Mouse (Mus musculus): ENCODE measurements around the gene Dock9. TPM values are rescaled to one million over a fixed set of nuclear protein-coding genes. Genes with fewer than 3 reads are reported as not detected.
A peak's percentile ranks its signal among the peaks of the same experiment; 100 is the strongest.

Gene Dock9
- polyA plus RNA-seq, 1 experiment from 2014 or later: 11.1 TPM

- H3K4me1 ChIP-seq (replicated peaks; ENCODE audit: insufficient read depth, low read length): no peaks in the 10 kb centered on the region
- no peaks in the 10 kb centered on the region for H3K9me3 ChIP-seq (replicated peaks; ENCODE audit: low read length)
- H3K36me3 ChIP-seq (ENCODE audit: insufficient read depth, low read length): peaks cover 5% of the 10 kb centered on the region; the same call in 1 of the 2 replicates
- no peak for DNase-seq (ENCODE audit: low spot score)
- no peak overlapping the region for H3K4me3 ChIP-seq (replicated peaks; ENCODE audit: low read depth, low read length)
- ATAC-seq (replicated peaks; ENCODE audit: low FRiP score, low read depth): 0 out of 2 replicates have a peak, but pooled peaks have one; percentile 29
- TF ChIP-seq CTCF (IDR thresholded peaks at IDR 0.05; ENCODE audit: low read depth): no peak
- no peak overlapping the region for H3K4me2 ChIP-seq (ENCODE audit: low read length)
- 70% methylated on average over 5 of the region's 5 CpGs for WGBS
- H3K27me3 ChIP-seq (ENCODE audit: insufficient read depth, low read length): no peaks in the 10 kb centered on the region
- H3K27ac ChIP-seq: no peak overlapping the region
- H3K9ac ChIP-seq (ENCODE audit: low read depth, low read length): no peak overlapping the region
Observed at GRCm38 (mm10) chr14:121573391-121573790, 224.2 kb downstream of the Dock9 start.

DNA sequence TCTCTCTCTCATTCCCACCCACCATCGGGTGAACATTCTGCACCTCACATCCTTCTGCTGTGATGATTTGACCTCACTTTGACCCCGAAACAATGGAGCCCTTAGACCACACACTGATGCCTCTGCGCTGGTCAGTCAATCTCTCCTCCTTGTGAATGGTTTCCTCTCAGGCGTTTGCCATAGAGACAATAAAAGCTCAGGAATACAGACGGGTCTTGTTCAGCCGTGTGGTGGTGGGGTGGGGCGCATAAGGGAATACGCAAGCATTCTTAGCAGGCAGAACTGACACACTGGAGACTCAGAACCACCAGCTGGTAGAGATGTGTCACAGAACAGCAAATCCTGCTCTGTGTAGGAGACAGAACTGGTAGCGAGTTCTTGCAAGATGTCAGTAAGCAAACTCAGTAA is 230.8 kb downstream of the Dock9 start:
- no peak for TF ChIP-seq CTCF (IDR thresholded peaks at IDR 0.05; ENCODE audit: low read depth)
- no peaks in the 10 kb centered on the region for H3K4me1 ChIP-seq (replicated peaks; ENCODE audit: insufficient read depth, low read length)
- no peak overlapping the region for H3K9ac ChIP-seq (ENCODE audit: low read depth, low read length)
- H3K4me2 ChIP-seq (ENCODE audit: low read length): no peak overlapping the region
- no peaks in the 10 kb centered on the region for H3K9me3 ChIP-seq (replicated peaks; ENCODE audit: low read length)
- H3K27ac ChIP-seq: no peak overlapping the region
- ATAC-seq (replicated peaks; ENCODE audit: low FRiP score, low read depth) (no peak), DNase-seq (ENCODE audit: low spot score) (no peak)
- 63% methylated on average over 9 of the region's 9 CpGs for WGBS
- 0 out of 2 replicates have a peak, but pooled peaks cover 3% of the 10 kb centered on the region for H3K36me3 ChIP-seq (ENCODE audit: insufficient read depth, low read length)
- no peak overlapping the region for H3K4me3 ChIP-seq (replicated peaks; ENCODE audit: low read depth, low read length)
- no peaks in the 10 kb centered on the region for H3K27me3 ChIP-seq (ENCODE audit: insufficient read depth, low read length)

GRCm38 (mm10) chr14:121565930-121566329 is 231.7 kb downstream of the Dock9 start:
- Histone ChIP-seq H3K4me1 (replicated peaks; ENCODE audit: insufficient read depth, low read length) (no peaks in the 10 kb centered on the region), H3K9me3 (replicated peaks; ENCODE audit: low read length) (no peaks in the 10 kb centered on the region), H3K27ac (no peak overlapping the region), H3K36me3 (ENCODE audit: insufficient read depth, low read length) (0 out of 2 replicates have a peak, but pooled peaks cover 3% of the 10 kb centered on the region), H3K9ac (ENCODE audit: low read depth, low read length) (no peak overlapping the region), H3K4me3 (replicated peaks; ENCODE audit: low read depth, low read length) (no peak overlapping the region), H3K4me2 (ENCODE audit: low read length) (no peak overlapping the region), H3K27me3 (ENCODE audit: insufficient read depth, low read length) (no peaks in the 10 kb centered on the region)
- no peak for TF ChIP-seq CTCF (IDR thresholded peaks at IDR 0.05; ENCODE audit: low read depth)
- ATAC-seq (replicated peaks; ENCODE audit: low FRiP score, low read depth) (no peak), DNase-seq (ENCODE audit: low spot score) (no peak)
- WGBS: 74% methylated on average over 6 of the region's 6 CpGs

GRCm38 (mm10) chr14:121564656-121565055 is 233.0 kb downstream of the Dock9 start:
- no peak for TF ChIP-seq CTCF (IDR thresholded peaks at IDR 0.05; ENCODE audit: low read depth)
- H3K9me3 ChIP-seq (replicated peaks; ENCODE audit: low read length): no peaks in the 10 kb centered on the region
- no peak for ATAC-seq (replicated peaks; ENCODE audit: low FRiP score, low read depth)
- H3K4me3 ChIP-seq (replicated peaks; ENCODE audit: low read depth, low read length): no peak overlapping the region
- H3K36me3 ChIP-seq (ENCODE audit: insufficient read depth, low read length): 0 out of 2 replicates have a peak, but pooled peaks cover 3% of the 10 kb centered on the region
- no peak for DNase-seq (ENCODE audit: low spot score)
- H3K27ac ChIP-seq: no peak overlapping the region
- no peak overlapping the region for H3K9ac ChIP-seq (ENCODE audit: low read depth, low read length)
- no peaks in the 10 kb centered on the region for H3K4me1 ChIP-seq (replicated peaks; ENCODE audit: insufficient read depth, low read length)
- H3K4me2 ChIP-seq (ENCODE audit: low read length): no peak overlapping the region
- 50% methylated on average over 7 of the region's 7 CpGs for WGBS
- H3K27me3 ChIP-seq (ENCODE audit: insufficient read depth, low read length): no peaks in the 10 kb centered on the region

DNA sequence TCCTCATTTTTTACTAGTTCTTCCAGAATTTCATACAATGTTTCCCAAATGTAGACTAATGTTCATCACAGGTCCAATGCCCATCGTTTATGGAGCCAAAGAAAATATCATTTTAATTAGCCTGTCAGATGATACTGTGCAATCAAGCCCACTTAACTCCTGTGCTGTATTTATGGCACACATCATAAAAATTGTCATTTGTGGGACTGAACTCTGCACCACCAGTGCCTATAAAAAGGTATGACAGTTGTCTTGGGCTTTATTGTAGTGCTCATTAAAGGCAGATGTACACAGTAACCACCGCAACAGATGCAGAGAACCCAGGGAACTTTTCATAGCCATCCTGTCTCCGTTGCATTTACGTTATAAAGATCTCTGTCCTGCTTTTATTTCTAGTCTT is 233.7 kb downstream of the Dock9 start:
- no peak for ATAC-seq (replicated peaks; ENCODE audit: low FRiP score, low read depth)
- WGBS: 69% methylated on average over 4 of the region's 4 CpGs
- no peak for TF ChIP-seq CTCF (IDR thresholded peaks at IDR 0.05; ENCODE audit: low read depth)

DNA sequence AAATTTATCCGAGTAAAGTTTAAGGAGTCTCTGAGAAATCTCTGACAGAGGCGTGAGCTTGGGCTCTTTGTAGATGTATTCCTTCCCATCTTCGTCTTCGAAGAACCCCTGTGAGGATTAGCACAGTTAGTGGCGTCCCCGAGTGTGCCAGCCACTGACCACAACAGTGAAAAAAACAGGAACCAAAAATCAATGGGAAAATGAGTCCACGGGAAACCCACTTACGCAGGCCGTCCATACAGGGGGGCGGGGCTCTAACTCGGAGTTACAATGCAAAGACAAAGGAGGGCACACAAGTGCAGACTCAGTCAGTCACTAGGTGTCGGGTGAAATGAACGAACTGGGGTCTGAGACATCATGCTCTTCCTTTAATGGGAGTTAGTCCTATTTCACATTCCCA is 238.6 kb downstream of the Dock9 start:
- Histone ChIP-seq H3K4me1 (replicated peaks; ENCODE audit: insufficient read depth, low read length) (no peaks in the 10 kb centered on the region), H3K27me3 (ENCODE audit: insufficient read depth, low read length) (no peaks in the 10 kb centered on the region), H3K4me3 (replicated peaks; ENCODE audit: low read depth, low read length) (no peak overlapping the region), H3K36me3 (ENCODE audit: insufficient read depth, low read length) (peaks cover 16% of the 10 kb centered on the region; the same call in 1 of the 2 replicates), H3K4me2 (ENCODE audit: low read length) (no peak overlapping the region), H3K9me3 (replicated peaks; ENCODE audit: low read length) (no peaks in the 10 kb centered on the region), H3K27ac (no peak overlapping the region), H3K9ac (ENCODE audit: low read depth, low read length) (no peak overlapping the region)
- DNase-seq (ENCODE audit: low spot score) (no peak), ATAC-seq (replicated peaks; ENCODE audit: low FRiP score, low read depth) (no peak)
- 82% methylated on average over 13 of the region's 13 CpGs for WGBS
- no peak for TF ChIP-seq CTCF (IDR thresholded peaks at IDR 0.05; ENCODE audit: low read depth)

More for the DNA sequence above, 233.7 kb downstream of the Dock9 start:
- no peaks in the 10 kb centered on the region for H3K27me3 ChIP-seq (ENCODE audit: insufficient read depth, low read length)
- H3K9ac ChIP-seq (ENCODE audit: low read depth, low read length): no peak overlapping the region
- no peak for DNase-seq (ENCODE audit: low spot score)
- H3K4me1 ChIP-seq (replicated peaks; ENCODE audit: insufficient read depth, low read length): no peaks in the 10 kb centered on the region
- no peak overlapping the region for H3K4me3 ChIP-seq (replicated peaks; ENCODE audit: low read depth, low read length)
- no peak overlapping the region for H3K4me2 ChIP-seq (ENCODE audit: low read length)
- H3K27ac ChIP-seq: no peak overlapping the region
- no peaks in the 10 kb centered on the region for H3K9me3 ChIP-seq (replicated peaks; ENCODE audit: low read length)
- 0 out of 2 replicates have a peak, but pooled peaks cover 3% of the 10 kb centered on the region for H3K36me3 ChIP-seq (ENCODE audit: insufficient read depth, low read length)

All from kidney, postnatal 0 days (tissue).